Mouse (Mus musculus) heart, embryonic 13.5 days (tissue): Measurements from ENCODE around the gene 9530053A07Rik. TPM values are rescaled to one million over a fixed set of nuclear protein-coding genes. Genes with fewer than 3 reads are reported as not detected.
"Not testable (repeated sequence)": the region's sequence is repeated elsewhere in the genome, so short reads cannot be mapped to it uniquely, and the experiment has no call there.

Source experiments
- ATAC-seq: fragments of 200-750 bp; cut with Nextera tagmentation; 2 replicates; pipeline ENCODE4 v1.8.0; 2017; ENCODE audit warnings: moderate TSS enrichment; ENCODE audit not compliant: insufficient number of reproducible peaks, low FRiP score, low TSS enrichment; ENCODE audit errors: extremely low read depth
- H3K27ac ChIP-seq: fragments of 300-500 bp; sonication (generic); replicated peaks from 2 replicates; pipeline ENCODE4 v1.5.1; 2015; ENCODE audit warnings: moderate library complexity, mild to moderate bottlenecking, inconsistent platforms
- H3K27me3 ChIP-seq: fragments of 300-500 bp; sonication (generic); replicated peaks from 2 replicates; pipeline ENCODE4 v1.6.1; 2015; ENCODE audit warnings: mild to moderate bottlenecking, inconsistent platforms
- H3K36me3 ChIP-seq: fragments of 300-500 bp; sonication (generic); 2 replicates; pipeline ENCODE4 v1.6.1; 2015; ENCODE audit warnings: mild to moderate bottlenecking, inconsistent platforms
- H3K4me1 ChIP-seq: fragments of 300-500 bp; sonication (generic); 2 replicates; pipeline ENCODE4 v1.6.1; 2015; ENCODE audit warnings: inconsistent platforms
- H3K4me2 ChIP-seq: fragments of 300-500 bp; sonication (generic); 2 replicates; pipeline ENCODE4 v1.6.1; 2015; ENCODE audit warnings: inconsistent platforms, mild to moderate bottlenecking, moderate library complexity
- H3K4me3 ChIP-seq: fragments of 300-500 bp; sonication (generic); 2 replicates; pipeline ENCODE4 v1.5.1; 2015; ENCODE audit warnings: moderate library complexity, mild to moderate bottlenecking, inconsistent platforms
- H3K9ac ChIP-seq: fragments of 300-500 bp; sonication (generic); 2 replicates; pipeline ENCODE4 v1.6.1; 2015; ENCODE audit warnings: inconsistent platforms, mild to moderate bottlenecking, moderate library complexity
- H3K9me3 ChIP-seq: fragments of 300-500 bp; sonication (generic); 2 replicates; pipeline ENCODE4 v1.6.1; 2016; ENCODE audit warnings: inconsistent platforms
- WGBS: fragments of 180-500 bp; shearing (Covaris S2); methylation state at CpG from one replicate; pipeline ENCODE4 v1.1.7; 2015; ENCODE audit warnings: mixed read lengths; 5-methylcytosine and 5-hydroxymethylcytosine counted together
- polyA plus RNA-seq: library from polyadenylated mRNA; unstranded; fragments of >200 nt; fragmentation: Nextera tagmentation; extraction: Ambion mirVana; gene quantifications from 2 replicates; pipeline ENCODE4 v1.2.1, GENCODE M21; 2015

The 9530053A07Rik gene
- polyA plus RNA-seq = 0.05 TPM in 1 of 2 replicates, not detected in the other

- ATAC-seq = no peak
- H3K4me1 ChIP-seq = no peaks in the 10 kb centered on the region
- H3K27ac ChIP-seq = no peak within 1 kb of the TSS
- 0 out of 2 replicates have a peak, but pooled peaks cover 4% of the 10 kb centered on the region for H3K27me3 ChIP-seq
- no peak within 1 kb of the TSS for H3K4me2 ChIP-seq
- no peaks in the 10 kb centered on the region for H3K36me3 ChIP-seq
- no peak within 1 kb of the TSS for H3K4me3 ChIP-seq
- H3K9ac ChIP-seq = no peak within 1 kb of the TSS
- WGBS = 67% methylated on average over 5 of the region's 5 CpGs
- no peaks in the 10 kb centered on the region for H3K9me3 ChIP-seq
These were observed at the start of gene 9530053A07Rik for GRCm38 (mm10) chr7:28129166-28129565. 9530053A07Rik (plus strand) TSS chr7:28129466.

- 60% methylated on average over 7 of the region's 7 CpGs for WGBS
- H3K9ac ChIP-seq = no peak overlapping the region
- no peaks in the 10 kb centered on the region for H3K9me3 ChIP-seq
- H3K36me3 ChIP-seq = no peaks in the 10 kb centered on the region
- H3K27me3 ChIP-seq = peaks cover 10% of the 10 kb centered on the region
- no peaks in the 10 kb centered on the region for H3K4me1 ChIP-seq
- no peak for ATAC-seq
- no peak overlapping the region for H3K27ac ChIP-seq
- no peak overlapping the region for H3K4me2 ChIP-seq
- no peak overlapping the region for H3K4me3 ChIP-seq
These were observed 45.1 kb upstream of the 9530053A07Rik start for GRCm38 (mm10) chr7:28084215-28084614.

- H3K27ac ChIP-seq = no peak overlapping the region
- H3K9me3 ChIP-seq = no peaks in the 10 kb centered on the region
- no peak overlapping the region for H3K4me3 ChIP-seq
- no peak overlapping the region for H3K9ac ChIP-seq
- no peak for ATAC-seq
- no peak overlapping the region for H3K4me2 ChIP-seq
- 68% methylated on average over 16 of the region's 16 CpGs for WGBS
- no peaks in the 10 kb centered on the region for H3K36me3 ChIP-seq
- peaks cover 10% of the 10 kb centered on the region for H3K27me3 ChIP-seq
- no peaks in the 10 kb centered on the region for H3K4me1 ChIP-seq
These were observed 43.0 kb upstream of the 9530053A07Rik start for GRCm38 (mm10) chr7:28086236-28086635.

GRCm38 (mm10) chr7:28093541-28093940, 35.7 kb upstream of the 9530053A07Rik start:
- 0 out of 2 replicates have a peak, but pooled peaks cover 1% of the 10 kb centered on the region for H3K9me3 ChIP-seq
- no peak for ATAC-seq
- no peak overlapping the region for H3K9ac ChIP-seq
- no peak overlapping the region for H3K27ac ChIP-seq
- no peaks in the 10 kb centered on the region for H3K36me3 ChIP-seq
- no peak overlapping the region for H3K4me3 ChIP-seq
- no peaks in the 10 kb centered on the region for H3K4me1 ChIP-seq
- no peak overlapping the region for H3K4me2 ChIP-seq
- 31% methylated on average over 11 of the region's 11 CpGs for WGBS
- no peaks in the 10 kb centered on the region; the same call in 1 of the 2 replicates for H3K27me3 ChIP-seq

GRCm38 (mm10) chr7:28099101-28099500, 30.2 kb upstream of the 9530053A07Rik start:
- Histone ChIP-seq H3K27ac (no peak overlapping the region), H3K36me3 (no peaks in the 10 kb centered on the region), H3K4me2 (no peak overlapping the region), H3K9ac (no peak overlapping the region), H3K4me1 (no peaks in the 10 kb centered on the region), H3K4me3 (no peak overlapping the region), H3K27me3 (peaks cover 18% of the 10 kb centered on the region), H3K9me3 (peaks cover 15% of the 10 kb centered on the region)
- ATAC-seq = no peak
- WGBS = 87% methylated on average over 16 of the region's 16 CpGs

- Histone ChIP-seq H3K4me2 (no peak overlapping the region), H3K9ac (no peak overlapping the region), H3K27ac (no peak overlapping the region), H3K9me3 (peaks cover 15% of the 10 kb centered on the region), H3K27me3 (peaks cover 30% of the 10 kb centered on the region), H3K4me1 (no peaks in the 10 kb centered on the region), H3K36me3 (no peaks in the 10 kb centered on the region), H3K4me3 (no peak overlapping the region)
- WGBS = 60% methylated on average over 17 of the region's 17 CpGs
- ATAC-seq = no peak
These were observed 28.4 kb upstream of the 9530053A07Rik start for GRCm38 (mm10) chr7:28100596-28101590.

- Histone ChIP-seq H3K9me3 (peaks cover 15% of the 10 kb centered on the region), H3K27me3 (peaks cover 30% of the 10 kb centered on the region)
- ATAC-seq, H3K9ac ChIP-seq, H3K4me3 ChIP-seq, H3K4me1 ChIP-seq, H3K36me3 ChIP-seq, H3K27ac ChIP-seq, H3K4me2 ChIP-seq: not testable (repeated sequence)
- WGBS = 40% methylated on average over 5 of the region's 5 CpGs
These were observed 26.3 kb upstream of the 9530053A07Rik start for GRCm38 (mm10) chr7:28102936-28103335.

- Histone ChIP-seq H3K4me2 (peak overlapping the region; percentile 63), H3K36me3 (no peaks in the 10 kb centered on the region), H3K9ac (peak overlapping the region; percentile 58; the same call in 1 of the 2 replicates), H3K4me3 (peak overlapping the region; percentile 24), H3K27ac (no peak overlapping the region), H3K9me3 (0 out of 2 replicates have a peak, but pooled peaks cover 4% of the 10 kb centered on the region), H3K4me1 (no peaks in the 10 kb centered on the region), H3K27me3 (peaks cover 30% of the 10 kb centered on the region)
- WGBS = 4% methylated on average over 23 of the region's 23 CpGs
- 0 out of 2 replicates have a peak, but pooled peaks have one; percentile 20 for ATAC-seq
These were observed 24.6 kb upstream of the 9530053A07Rik start for GRCm38 (mm10) chr7:28104670-28105069.

- WGBS = 86% methylated on average over 11 of the region's 11 CpGs
- no peak overlapping the region for H3K4me3 ChIP-seq
- ATAC-seq = no peak
- H3K36me3 ChIP-seq = no peaks in the 10 kb centered on the region
- H3K9ac ChIP-seq = no peak overlapping the region
- no peaks in the 10 kb centered on the region for H3K4me1 ChIP-seq
- no peak overlapping the region for H3K27ac ChIP-seq
- peaks cover 30% of the 10 kb centered on the region for H3K27me3 ChIP-seq
- no peaks in the 10 kb centered on the region for H3K9me3 ChIP-seq
- H3K4me2 ChIP-seq = no peak overlapping the region
These were observed 23.0 kb upstream of the 9530053A07Rik start for GRCm38 (mm10) chr7:28106241-28106640.

- no peaks in the 10 kb centered on the region for H3K36me3 ChIP-seq
- no peaks in the 10 kb centered on the region for H3K27me3 ChIP-seq
- no peak overlapping the region for H3K4me3 ChIP-seq
- H3K4me1 ChIP-seq = no peaks in the 10 kb centered on the region
- H3K27ac ChIP-seq = no peak overlapping the region
- WGBS = 60% methylated on average over 2 of the region's 2 CpGs
- H3K9me3 ChIP-seq = no peaks in the 10 kb centered on the region
- no peak overlapping the region for H3K4me2 ChIP-seq
- ATAC-seq = no peak
- H3K9ac ChIP-seq = no peak overlapping the region
These were observed 14.6 kb upstream of the 9530053A07Rik start for GRCm38 (mm10) chr7:28114648-28115047.

GRCm38 (mm10) chr7:28137613-28138012, 8.3 kb downstream of the 9530053A07Rik start:
- Histone ChIP-seq H3K4me1 (no peaks in the 10 kb centered on the region), H3K9me3 (no peaks in the 10 kb centered on the region), H3K4me3 (no peak overlapping the region), H3K36me3 (no peaks in the 10 kb centered on the region), H3K27ac (no peak overlapping the region), H3K9ac (no peak overlapping the region), H3K27me3 (no peaks in the 10 kb centered on the region; the same call in 1 of the 2 replicates), H3K4me2 (no peak overlapping the region)
- WGBS = 58% methylated on average over 5 of the region's 5 CpGs
- ATAC-seq = no peak
